Mouse (Mus musculus) cerebellum, adult 8-10 months (tissue): Measurements from ENCODE around the gene Macrod2.
"Not testable (repeated sequence)": the region's sequence is repeated elsewhere in the genome, so short reads cannot be mapped to it uniquely, and the experiment has no call there.

Source experiments
- DNase-seq: peaks from one replicate; pipeline ENCODE4 v3.0.0; 2022

The Macrod2 gene

GRCm38 (mm10) chr2:140704146-140704545 lies 309.0 kb downstream of the Macrod2 start:
- DNase-seq = no peak

DNA sequence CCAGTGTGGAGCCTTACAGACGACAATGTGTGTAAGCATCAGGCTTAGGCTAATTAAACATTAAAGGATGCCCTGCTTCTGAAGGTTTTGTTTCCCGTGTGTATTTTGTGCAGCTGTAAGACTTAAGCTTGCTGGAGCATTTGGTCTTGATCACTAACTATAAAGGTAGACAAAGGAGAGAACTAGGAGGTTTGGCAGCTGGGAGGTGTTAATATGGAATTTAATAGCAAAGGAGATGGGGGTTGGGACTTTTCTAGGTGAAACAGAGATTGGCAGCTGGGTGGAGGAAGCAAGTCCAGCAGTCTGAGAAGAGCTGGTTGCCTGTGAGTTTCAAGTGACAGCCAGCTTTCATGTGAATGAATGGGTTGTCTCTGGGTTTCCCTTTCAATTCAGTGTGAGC lies 310.2 kb downstream of the Macrod2 start:
- DNase-seq = no peak

DNA sequence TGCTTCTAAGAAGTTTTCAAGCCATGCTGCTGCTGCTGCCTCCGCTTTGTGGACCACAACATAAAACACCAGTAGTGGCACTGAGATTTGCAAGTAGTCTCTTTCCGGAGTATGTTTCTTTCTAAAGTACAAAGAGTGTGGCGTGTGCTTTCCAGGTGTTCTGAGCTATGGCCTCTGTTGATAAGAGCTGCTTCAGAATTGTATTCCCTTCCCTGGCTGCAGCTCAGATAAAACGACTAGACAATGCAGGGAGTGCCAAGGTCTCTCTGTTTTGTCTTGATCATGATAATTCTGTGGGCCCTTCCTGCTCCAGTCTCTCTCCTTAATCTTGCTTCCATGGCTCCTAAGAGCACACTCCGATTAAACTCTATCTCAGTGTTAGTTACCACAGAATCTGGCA lies 312.4 kb downstream of the Macrod2 start:
- DNase-seq = no peak

DNA sequence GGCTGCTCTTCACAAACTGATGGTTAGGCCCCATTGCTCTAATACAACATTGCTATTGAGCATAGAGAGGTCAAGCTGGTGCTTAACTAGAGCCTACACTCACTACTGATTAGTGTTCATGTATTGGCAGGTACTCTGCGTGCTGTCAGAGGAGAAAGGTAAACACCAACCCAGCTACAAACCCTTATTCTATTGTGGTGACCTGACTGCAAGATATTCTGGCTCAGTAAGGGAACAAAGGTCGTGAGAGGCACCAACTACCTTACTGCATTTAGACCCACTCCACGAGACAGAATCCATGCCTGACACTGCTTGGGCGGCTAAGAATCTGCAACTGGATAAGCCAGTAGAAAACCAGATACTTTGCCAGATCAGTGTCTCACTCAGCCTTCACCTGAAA lies 320.7 kb downstream of the Macrod2 start:
- DNase-seq = no peak

GRCm38 (mm10) chr2:140717407-140717806 lies 322.3 kb downstream of the Macrod2 start:
- no peak for DNase-seq

DNA sequence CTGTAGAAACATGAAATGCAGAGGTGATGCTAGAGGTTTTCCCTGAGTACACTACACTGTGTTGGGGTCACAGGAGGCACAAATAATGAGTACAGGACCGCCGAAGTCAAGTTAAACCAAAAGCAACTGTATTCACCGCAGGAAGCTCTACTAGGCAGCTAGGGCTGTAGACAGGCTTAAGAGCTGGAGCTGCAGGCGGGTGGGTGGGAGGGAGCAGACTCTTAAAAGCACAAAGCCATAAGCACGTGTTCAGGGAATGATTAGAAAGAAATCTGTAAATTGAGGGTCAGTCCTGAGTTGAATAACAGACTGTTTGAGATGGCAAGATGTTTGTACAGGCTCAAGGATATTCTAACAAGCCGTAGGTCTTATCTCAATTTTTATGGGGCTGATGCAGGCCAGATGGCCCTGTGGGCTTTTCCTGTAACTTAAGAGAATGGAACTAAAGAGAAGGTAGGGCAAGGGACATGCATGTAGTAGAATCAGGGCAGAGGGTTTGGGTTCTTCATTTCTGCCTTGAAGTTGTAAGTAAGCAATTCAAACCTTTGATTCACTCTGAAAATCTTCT lies 337.6 kb downstream of the Macrod2 start:
- DNase-seq = no peak

GRCm38 (mm10) chr2:140740511-140740910 lies 345.4 kb downstream of the Macrod2 start:
- DNase-seq = no peak

DNA sequence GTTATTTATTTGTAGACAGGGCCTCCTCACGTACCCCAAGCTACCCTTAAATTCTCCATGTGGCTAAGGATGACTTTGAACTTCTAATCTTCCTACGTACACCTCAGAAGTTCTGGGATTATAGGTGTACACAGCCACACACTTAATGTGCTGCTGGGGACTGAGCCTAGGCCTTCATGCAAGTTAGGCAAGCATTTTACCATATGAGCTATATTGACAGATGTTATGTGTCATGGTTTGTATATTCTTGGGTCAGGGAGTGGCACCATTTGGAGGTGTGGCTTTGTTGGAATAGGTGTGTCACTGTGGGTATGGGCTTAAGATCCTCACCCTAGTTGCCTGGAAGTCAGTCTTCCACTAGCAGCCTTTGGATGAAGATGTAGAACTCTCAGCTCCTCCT lies 347.8 kb downstream of the Macrod2 start:
- not testable (repeated sequence) for DNase-seq

GRCm38 (mm10) chr2:140758881-140759280 lies 363.8 kb downstream of the Macrod2 start:
- no peak for DNase-seq

DNA sequence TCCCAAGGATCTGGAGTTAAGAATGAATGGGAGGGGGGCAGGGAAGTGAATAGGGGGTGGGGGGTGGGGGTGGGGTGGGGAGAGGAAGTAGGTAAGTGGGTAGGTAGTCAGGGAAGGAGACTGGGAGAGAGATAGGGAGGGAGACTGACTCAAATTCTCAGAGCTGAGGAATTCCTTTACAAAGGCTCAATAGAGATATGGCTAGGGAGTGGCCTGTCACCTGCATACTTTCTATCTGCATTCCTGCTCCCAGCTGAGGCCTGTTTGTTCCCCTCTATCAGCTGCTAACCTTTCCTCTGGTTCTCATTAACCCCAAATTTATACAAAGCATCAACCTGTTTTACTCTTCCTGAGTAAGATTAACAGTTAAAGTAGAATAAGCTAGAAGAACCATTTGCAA lies 364.6 kb downstream of the Macrod2 start:
- DNase-seq = no peak

DNA sequence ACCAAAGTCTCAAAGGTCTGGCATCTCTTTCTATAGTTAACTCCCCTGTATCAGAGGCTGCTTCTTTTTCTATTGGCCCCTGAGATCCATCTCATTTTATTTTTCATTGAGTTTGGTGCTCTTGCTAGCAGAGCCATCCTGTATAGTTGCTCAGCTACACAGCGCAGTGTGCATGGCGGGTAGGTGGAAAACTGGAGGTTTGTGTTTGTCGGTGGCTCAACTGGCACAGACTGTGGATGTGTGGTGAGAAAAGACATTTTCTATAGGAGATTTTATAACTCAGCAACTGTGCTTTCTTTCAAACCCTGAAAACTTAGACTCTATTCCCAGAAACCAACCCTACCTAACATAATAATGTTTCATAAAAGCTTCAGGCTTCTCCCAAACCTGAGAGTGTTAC lies 365.0 kb downstream of the Macrod2 start:
- DNase-seq = no peak

- DNase-seq = no peak
Observed at GRCm38 (mm10) chr2:140763076-140763891, 368.2 kb downstream of the Macrod2 start.

DNA sequence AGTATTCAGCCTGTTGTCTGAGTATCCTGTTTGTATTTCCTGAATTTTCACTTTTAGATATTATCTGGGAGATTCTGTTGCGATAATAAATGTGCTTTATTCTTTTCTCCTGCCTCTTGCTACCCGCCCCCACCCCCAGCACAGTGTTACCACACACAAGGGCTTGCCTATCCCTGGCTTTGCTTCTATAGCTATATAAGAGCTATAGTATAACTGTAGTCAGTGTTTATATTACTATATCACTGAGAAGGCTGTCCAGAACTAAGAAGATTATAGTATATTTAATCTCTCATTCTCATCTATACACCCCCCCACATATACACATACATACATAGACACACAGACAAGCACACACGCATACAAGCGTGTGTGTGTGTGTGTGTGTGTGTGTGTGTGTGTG lies 374.4 kb downstream of the Macrod2 start:
- DNase-seq = no peak

GRCm38 (mm10) chr2:140772825-140773224 lies 377.7 kb downstream of the Macrod2 start:
- no peak for DNase-seq

DNA sequence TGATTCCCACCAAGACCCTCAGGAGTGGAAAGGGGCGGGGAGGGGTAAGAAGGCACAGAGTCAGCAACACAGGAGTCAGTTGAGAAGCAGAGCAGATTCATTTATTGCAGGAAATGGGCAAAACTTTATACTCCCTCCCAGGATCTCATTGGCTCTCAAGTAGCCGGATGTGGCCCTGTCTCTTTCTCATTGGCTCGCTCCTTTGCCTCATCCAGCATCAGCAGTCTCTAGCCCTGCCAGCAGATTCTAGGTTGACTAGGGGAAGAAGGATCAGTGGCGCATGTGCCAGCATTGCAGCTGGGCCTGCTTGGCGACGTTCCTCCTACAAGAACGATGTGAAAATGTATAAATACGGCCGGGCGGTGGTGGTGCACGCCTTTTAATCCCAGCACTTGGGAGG lies 378.3 kb downstream of the Macrod2 start:
- DNase-seq = no peak

GRCm38 (mm10) chr2:140774808-140775370 lies 379.8 kb downstream of the Macrod2 start:
- no peak for DNase-seq

DNA sequence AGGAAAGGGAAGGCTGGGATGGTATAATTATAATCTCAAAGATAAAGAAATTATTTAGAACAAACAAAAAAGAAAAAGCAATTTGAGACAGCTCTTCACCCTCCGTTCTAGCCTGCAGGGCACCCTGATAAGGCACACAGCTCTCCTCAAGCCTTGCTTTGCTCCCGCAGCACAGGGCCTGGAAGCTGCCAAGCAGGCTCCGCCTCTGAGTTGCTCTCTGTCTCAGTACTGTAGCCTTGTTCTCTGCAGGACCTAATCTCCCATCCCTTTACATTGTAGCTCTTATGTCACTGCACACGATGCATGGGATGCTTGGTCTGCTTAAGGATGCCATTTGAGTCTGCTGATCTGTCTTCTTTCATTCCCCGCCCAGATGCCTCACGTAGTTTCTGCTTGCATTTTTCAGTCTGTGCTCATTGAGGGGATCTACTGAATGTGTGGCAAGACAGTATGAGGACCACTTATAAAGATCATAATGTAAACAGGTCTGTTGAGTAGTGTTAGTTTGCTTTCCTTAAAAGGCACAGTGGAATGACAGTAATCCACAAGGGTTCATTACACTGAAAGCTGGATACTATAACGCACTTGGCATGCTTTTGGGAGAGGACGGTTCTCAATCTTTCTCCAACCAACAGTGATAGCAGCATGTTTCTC lies 380.5 kb downstream of the Macrod2 start:
- DNase-seq = no peak

DNA sequence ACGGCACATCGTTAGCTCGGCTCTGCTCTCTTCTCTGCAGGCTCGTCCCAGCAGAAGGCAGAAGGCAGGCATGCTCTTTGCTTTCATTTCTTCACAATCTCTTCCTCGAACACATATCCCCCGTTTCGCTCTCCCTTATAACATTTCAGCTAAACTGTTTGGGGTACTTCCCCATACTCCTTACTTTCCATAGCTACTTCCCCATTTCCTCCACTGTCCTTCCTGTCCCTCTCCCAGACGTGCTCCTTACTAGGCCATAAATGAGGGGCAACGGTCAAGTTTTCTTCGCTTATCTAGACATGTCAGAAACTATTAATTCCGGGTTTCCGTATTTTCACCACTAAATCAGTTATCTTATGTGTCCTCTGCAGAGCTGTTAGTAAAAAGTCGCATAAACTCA lies 383.1 kb downstream of the Macrod2 start:
- no peak for DNase-seq

DNA sequence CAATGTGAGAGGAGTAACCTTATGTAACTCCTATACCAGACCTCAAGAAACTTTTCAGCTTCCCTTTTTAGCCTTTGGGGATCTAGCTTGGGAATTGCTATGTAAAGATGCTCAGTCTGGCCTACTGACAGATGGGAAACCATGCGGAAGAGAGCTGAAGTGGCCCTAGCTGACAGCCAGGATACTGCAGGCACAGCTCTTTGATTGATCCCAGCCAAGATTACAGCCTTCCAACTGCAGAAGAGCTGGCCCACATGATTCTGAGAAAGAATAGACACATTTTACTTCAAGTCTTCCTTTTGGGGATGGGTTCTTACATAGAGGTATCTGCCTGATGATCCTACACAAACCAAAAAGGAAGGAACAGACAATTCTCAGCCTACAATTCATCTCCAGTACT lies 387.9 kb downstream of the Macrod2 start:
- DNase-seq = peak; percentile 48

DNA sequence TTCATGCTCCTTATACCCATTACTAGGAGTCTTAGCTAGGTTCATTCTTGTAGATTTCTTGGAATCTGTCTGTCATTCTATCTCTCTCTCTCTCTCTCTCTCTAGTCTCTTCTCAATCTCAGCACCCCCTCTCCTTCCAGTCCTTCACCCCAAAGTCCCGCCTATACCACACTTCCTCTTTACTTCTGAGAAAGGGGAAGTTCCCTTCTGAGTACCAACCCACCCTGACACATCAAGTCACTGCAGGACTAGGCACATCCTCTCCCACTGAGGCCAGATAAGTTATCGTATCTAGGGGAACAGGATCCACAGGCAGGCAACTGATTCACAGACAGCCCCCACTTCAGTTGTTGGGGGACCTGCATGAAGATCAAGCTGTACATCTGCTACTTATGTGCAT lies 389.5 kb downstream of the Macrod2 start:
- DNase-seq = no peak

DNA sequence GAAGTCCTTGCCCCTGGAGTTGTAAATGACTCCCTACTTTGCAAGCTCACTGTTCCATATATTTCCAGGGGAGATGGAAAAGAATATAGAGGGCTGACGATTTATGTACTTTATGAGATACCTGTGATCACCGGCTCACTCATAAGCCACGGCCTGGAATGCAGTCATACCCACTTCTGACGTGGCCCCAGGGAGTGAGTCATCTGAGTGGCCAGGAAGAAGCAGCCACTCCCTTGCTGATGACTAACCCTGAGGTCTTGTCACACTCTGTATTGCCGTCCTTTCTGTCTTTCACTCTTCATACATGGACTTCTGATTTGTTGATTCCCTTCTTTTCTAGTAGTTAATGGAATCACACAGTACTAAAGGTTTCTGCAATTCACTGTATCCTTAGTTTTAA lies 395.3 kb downstream of the Macrod2 start:
- no peak for DNase-seq

DNA sequence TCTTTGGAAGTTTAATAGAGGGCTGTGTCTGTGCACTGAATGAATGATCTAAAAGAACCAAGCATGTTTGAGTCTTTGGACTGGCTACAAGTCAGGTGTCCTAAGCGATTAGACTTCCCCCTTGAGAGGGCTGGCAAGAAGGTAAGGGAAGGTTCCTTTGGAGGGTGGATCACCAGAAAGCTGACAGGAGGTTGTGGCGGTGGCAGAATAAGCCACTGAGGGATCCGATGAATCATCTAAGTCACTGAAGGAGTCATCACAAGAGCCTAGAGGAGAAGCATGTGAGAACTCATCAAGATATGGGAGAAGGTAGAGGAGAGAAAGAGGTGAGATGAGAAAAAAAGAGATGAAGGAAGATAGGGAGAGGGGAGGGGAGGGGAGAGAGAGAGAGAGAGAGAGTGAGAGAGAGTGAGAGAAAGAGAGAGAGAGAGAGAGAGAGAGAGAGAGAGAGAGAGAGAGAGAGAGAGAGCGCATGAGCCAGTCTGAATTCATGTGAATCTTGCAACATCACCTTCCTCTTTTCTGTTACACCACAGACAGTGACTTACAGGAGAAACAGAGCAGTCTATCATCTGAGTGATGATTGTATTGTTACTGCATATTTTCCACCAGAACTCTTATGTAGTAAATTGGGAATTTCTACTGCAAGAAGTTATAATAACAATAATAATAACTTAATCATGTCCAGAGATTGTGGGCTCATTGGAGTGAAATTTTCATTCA lies 398.9 kb downstream of the Macrod2 start:
- DNase-seq = no peak

DNA sequence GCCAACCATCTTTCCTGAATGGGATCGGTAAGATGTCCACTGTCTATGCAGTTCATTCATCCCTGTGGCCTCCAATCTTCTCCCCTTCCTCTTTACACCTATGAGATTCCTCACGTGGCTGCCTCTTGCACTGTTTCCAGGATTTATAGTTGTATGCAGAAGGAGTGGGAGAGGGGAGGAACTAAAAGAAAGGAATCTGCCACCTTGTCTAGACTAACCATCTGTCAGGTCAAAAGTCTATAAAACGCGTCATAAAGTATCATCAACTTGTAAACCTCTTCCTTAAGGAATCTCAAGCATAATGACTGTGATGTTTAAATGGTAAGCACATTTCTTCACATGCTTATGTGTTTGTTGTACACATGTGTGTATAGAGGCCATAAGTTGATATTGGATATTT lies 416.6 kb downstream of the Macrod2 start:
- no peak for DNase-seq
